Mouse (Mus musculus): Measurements from ENCODE around the gene Npvf.

GRCm38 (mm10) chr6:50671191-50671590 is 17.0 kb upstream of the Npvf start:
- TF ChIP-seq POLR2A (IDR thresholded peaks at IDR 0.05; ENCODE audit: borderline replicate concordance, low read depth, low read length), result no peak
- TF ChIP-seq CTCF (IDR thresholded peaks at IDR 0.05; ENCODE audit: low read depth, low read length), result no peak
